Mouse (Mus musculus) limb, embryonic 13.5 days (tissue): Measurements from ENCODE around the gene Epb41. TPM values are rescaled to one million over a fixed set of nuclear protein-coding genes. Genes with fewer than 3 reads are reported as not detected.
A peak's percentile ranks its signal among the peaks of the same experiment; 100 is the strongest.

ENCODE experiments used
- ATAC-seq: fragments of 200-750 bp; cut with Nextera tagmentation; 2 replicates; pipeline ENCODE4 v1.8.0; 2017; ENCODE audit warnings: low read depth, moderate number of reproducible peaks, moderate TSS enrichment; ENCODE audit not compliant: low FRiP score
- H3K27ac ChIP-seq: fragments of 300-500 bp; sonication (generic); 2 replicates; pipeline ENCODE4 v1.5.1; 2015; ENCODE audit warnings: inconsistent platforms, mild to moderate bottlenecking, moderate library complexity
- H3K27me3 ChIP-seq: fragments of 300-500 bp; sonication (generic); 2 replicates; pipeline ENCODE4 v1.6.1; 2015; ENCODE audit warnings: mild to moderate bottlenecking, inconsistent platforms
- H3K36me3 ChIP-seq: fragments of 300-500 bp; sonication (generic); 2 replicates; pipeline ENCODE4 v1.6.1; 2015; ENCODE audit warnings: inconsistent platforms, mild to moderate bottlenecking, moderate library complexity
- H3K4me1 ChIP-seq: fragments of 300-500 bp; sonication (generic); 2 replicates; pipeline ENCODE4 v1.6.1; 2015; ENCODE audit warnings: inconsistent platforms
- H3K4me2 ChIP-seq: fragments of 300-500 bp; sonication (generic); replicated peaks from 2 replicates; pipeline ENCODE4 v1.6.1; 2015; ENCODE audit warnings: inconsistent platforms, mild to moderate bottlenecking, moderate library complexity
- H3K4me3 ChIP-seq: fragments of 300-500 bp; sonication (generic); 2 replicates; pipeline ENCODE4 v1.5.1; 2015; ENCODE audit warnings: moderate library complexity, mild to moderate bottlenecking, inconsistent platforms
- H3K9ac ChIP-seq: fragments of 300-500 bp; sonication (generic); 2 replicates; pipeline ENCODE4 v1.6.1; 2015; ENCODE audit warnings: mild to moderate bottlenecking, inconsistent platforms
- H3K9me3 ChIP-seq: fragments of 300-500 bp; sonication (generic); 2 replicates; pipeline ENCODE4 v1.6.1; 2016; ENCODE audit warnings: inconsistent platforms
- WGBS: fragments of 180-500 bp; shearing (Covaris S2); methylation state at CpG from one replicate; pipeline ENCODE4 v1.1.7; 2015; 5-methylcytosine and 5-hydroxymethylcytosine counted together
- microRNA-seq: library from miRNA; unstranded; fragments of <30 nt; microRNA quantifications from one replicate; pipeline ENCODE4, GENCODE M21; 2016
- polyA plus RNA-seq: library from polyadenylated mRNA; unstranded; fragments of >200 nt; fragmentation: Nextera tagmentation; extraction: Ambion mirVana; gene quantifications from 2 replicates; pipeline ENCODE4 v1.2.1, GENCODE M21; 2015

Epb41 gene
- polyA plus RNA-seq, 1 experiment from 2014 or later: 78.8 TPM

- Histone ChIP-seq H3K27me3 (no peaks in the 10 kb centered on the region), H3K4me1 (peaks cover 19% of the 10 kb centered on the region), H3K4me2 (no peak overlapping the region), H3K27ac (no peak overlapping the region), H3K9ac (no peak overlapping the region), H3K9me3 (no peaks in the 10 kb centered on the region), H3K4me3 (no peak overlapping the region), H3K36me3 (peaks cover 47% of the 10 kb centered on the region)
- ATAC-seq: no peak
- WGBS: 80% methylated on average over 1 of the region's 1 CpGs
These were observed 186.6 kb downstream of the Epb41 start for GRCm38 (mm10) chr4:131888564-131888963.

- WGBS: 74% methylated on average over 6 of the region's 6 CpGs
- no peaks in the 10 kb centered on the region for H3K27me3 ChIP-seq
- H3K36me3 ChIP-seq: peaks cover 24% of the 10 kb centered on the region
- H3K27ac ChIP-seq: no peak overlapping the region
- no peak overlapping the region for H3K4me2 ChIP-seq
- H3K4me3 ChIP-seq: no peak overlapping the region
- no peak overlapping the region for H3K9ac ChIP-seq
- no peaks in the 10 kb centered on the region for H3K9me3 ChIP-seq
- H3K4me1 ChIP-seq: peaks cover 39% of the 10 kb centered on the region
- no peak for ATAC-seq
These were observed 189.7 kb downstream of the Epb41 start for GRCm38 (mm10) chr4:131885376-131885775.

GRCm38 (mm10) chr4:131883571-131883970 lies 191.6 kb downstream of the Epb41 start:
- Histone ChIP-seq H3K27ac (no peak overlapping the region), H3K9ac (no peak overlapping the region), H3K9me3 (no peaks in the 10 kb centered on the region), H3K4me2 (no peak overlapping the region), H3K4me1 (peaks cover 35% of the 10 kb centered on the region), H3K27me3 (no peaks in the 10 kb centered on the region), H3K4me3 (no peak overlapping the region), H3K36me3 (peaks cover 24% of the 10 kb centered on the region)
- ATAC-seq: no peak
- 74% methylated on average over 6 of the region's 6 CpGs for WGBS

GRCm38 (mm10) chr4:131881306-131881705 lies 193.8 kb downstream of the Epb41 start:
- Histone ChIP-seq H3K27me3 (no peaks in the 10 kb centered on the region), H3K9me3 (no peaks in the 10 kb centered on the region), H3K36me3 (peaks cover 16% of the 10 kb centered on the region), H3K4me3 (no peak overlapping the region), H3K9ac (no peak overlapping the region), H3K4me1 (peaks cover 52% of the 10 kb centered on the region), H3K27ac (no peak overlapping the region), H3K4me2 (no peak overlapping the region)
- 85% methylated on average over 7 of the region's 7 CpGs for whole genome bisulfite sequencing
- no peak for ATAC-seq

GRCm38 (mm10) chr4:131879692-131880091 lies 195.4 kb downstream of the Epb41 start:
- H3K27ac ChIP-seq: no peak overlapping the region
- H3K4me3 ChIP-seq: no peak overlapping the region
- no peak overlapping the region for H3K9ac ChIP-seq
- no peaks in the 10 kb centered on the region for H3K9me3 ChIP-seq
- ATAC-seq: no peak
- H3K4me2 ChIP-seq: no peak overlapping the region
- peaks cover 68% of the 10 kb centered on the region for H3K4me1 ChIP-seq
- 73% methylated on average over 1 of the region's 1 CpGs for WGBS
- no peaks in the 10 kb centered on the region; the same call in 1 of the 2 replicates for H3K36me3 ChIP-seq
- H3K27me3 ChIP-seq: no peaks in the 10 kb centered on the region

GRCm38 (mm10) chr4:131876836-131877235 lies 198.3 kb downstream of the Epb41 start:
- Histone ChIP-seq H3K9me3 (no peaks in the 10 kb centered on the region), H3K4me2 (no peak overlapping the region), H3K27me3 (no peaks in the 10 kb centered on the region), H3K4me1 (peaks cover 66% of the 10 kb centered on the region), H3K36me3 (no peaks in the 10 kb centered on the region), H3K9ac (no peak overlapping the region), H3K27ac (no peak overlapping the region), H3K4me3 (no peak overlapping the region)
- no peak for ATAC-seq
- WGBS: 58% methylated on average over 2 of the region's 2 CpGs

- H3K9me3 ChIP-seq: no peaks in the 10 kb centered on the region
- no peaks in the 10 kb centered on the region for H3K27me3 ChIP-seq
- H3K27ac ChIP-seq: no peak overlapping the region
- peaks cover 53% of the 10 kb centered on the region for H3K4me1 ChIP-seq
- no peaks in the 10 kb centered on the region for H3K36me3 ChIP-seq
- peak overlapping the region; percentile 90 for H3K4me2 ChIP-seq
- no peak for ATAC-seq
- peak overlapping the region; percentile 97 for H3K4me3 ChIP-seq
- 27% methylated on average over 3 of the region's 3 CpGs for WGBS
- peak overlapping the region; percentile 100 for H3K9ac ChIP-seq
These were observed 199.9 kb downstream of the Epb41 start for GRCm38 (mm10) chr4:131875242-131875641.

GRCm38 (mm10) chr4:131874567-131874966 lies 200.6 kb downstream of the Epb41 start:
- H3K36me3 ChIP-seq: 0 out of 2 replicates have a peak, but pooled peaks cover 3% of the 10 kb centered on the region
- H3K27ac ChIP-seq: peak overlapping the region; percentile 100
- H3K4me2 ChIP-seq: peak overlapping the region; percentile 90
- H3K4me3 ChIP-seq: peak overlapping the region; percentile 97
- H3K27me3 ChIP-seq: no peaks in the 10 kb centered on the region
- peak overlapping the region; percentile 100 for H3K9ac ChIP-seq
- H3K9me3 ChIP-seq: no peaks in the 10 kb centered on the region
- WGBS: 3% methylated on average over 11 of the region's 11 CpGs
- peaks cover 47% of the 10 kb centered on the region for H3K4me1 ChIP-seq
- ATAC-seq: no peak

GRCm38 (mm10) chr4:131874169-131874536 lies 201.0 kb downstream of the Epb41 start:
- peak overlapping the region; percentile 100 for H3K9ac ChIP-seq
- peak; percentile 7; the same call in 1 of the 2 replicates for ATAC-seq
- 0 out of 2 replicates have a peak, but pooled peaks cover 3% of the 10 kb centered on the region for H3K36me3 ChIP-seq
- under 1% methylated on average over 20 of the region's 20 CpGs for WGBS
- H3K27ac ChIP-seq: peak overlapping the region; percentile 100
- peak overlapping the region; percentile 97 for H3K4me3 ChIP-seq
- H3K27me3 ChIP-seq: no peaks in the 10 kb centered on the region
- H3K4me1 ChIP-seq: peaks cover 43% of the 10 kb centered on the region
- H3K9me3 ChIP-seq: no peaks in the 10 kb centered on the region
- peak overlapping the region; percentile 90 for H3K4me2 ChIP-seq

Small RNA genes lying within 50 kb of the gene (microRNA-seq; reads per million reads assigned to microRNA genes)
- gene Gm27445: not detected

Other genes starting within 250 kb of the Epb41 start
- 14.6 and 20.0 TPM in 2 replicates for gene Ptpru, start 237.0 kb downstream of the Epb41 start, polyA plus RNA-seq
- gene Mecr, start 231.9 kb downstream of the Epb41 start, polyA plus RNA-seq: 40.5 and 44.1 TPM in 2 replicates
- gene Srsf4, start 201.7 kb downstream of the Epb41 start, polyA plus RNA-seq: 123 and 129 TPM in 2 replicates
- gene Tmem200b, start 153.6 kb downstream of the Epb41 start, polyA plus RNA-seq: 2.5 and 2.6 TPM in 2 replicates
- 0.08 TPM in 1 of 2 replicates, not detected in the other for gene Gm10300, start 624 bp downstream of the Epb41 start, polyA plus RNA-seq
- 0.31 and 0.43 TPM in 2 replicates for gene Oprd1, start 69.2 kb upstream of the Epb41 start, polyA plus RNA-seq
- 126 and 127 TPM in 2 replicates for gene Ythdf2, start 137.0 kb upstream of the Epb41 start, polyA plus RNA-seq
- 42.1 and 45.3 TPM in 2 replicates for gene Gmeb1, start 186.3 kb upstream of the Epb41 start, polyA plus RNA-seq
- 50.6 and 55.6 TPM in 2 replicates for gene Taf12, start 199.1 kb upstream of the Epb41 start, polyA plus RNA-seq
- gene Rab42, start 228.1 kb upstream of the Epb41 start, polyA plus RNA-seq: 1.7 and 1.9 TPM in 2 replicates